Mouse (Mus musculus) spleen, adult 10 weeks (tissue): ENCODE results near the gene Hoga1. TPM values are rescaled to one million over a fixed set of nuclear protein-coding genes. Genes with fewer than 3 reads are reported as not detected.

ENCODE experiments used
- polyA plus RNA-seq: library from polyadenylated mRNA; stranded (reverse); fragments of 350-450 nt; fragmentation: Illumina TruSeq; extraction: RNeasy Lipid Tissue Mini Kit (QIAGEN cat#74804); gene quantifications from one replicate; pipeline ENCODE4 v1.2.3, GENCODE M21; 2015; ENCODE audit warnings: low replicate concordance; ENCODE audit not compliant: insufficient read depth

Gene Hoga1
- 1.3 TPM for polyA plus RNA-seq

GRCm38 (mm10) chr19:42045269-42046102 lies at the start of gene Hoga1:
TSS of gene Hoga1 (plus strand) at chr19:42045610.

GRCm38 (mm10) chr19:42035456-42036248 lies 9.8 kb upstream of the Hoga1 start, which contains the start of gene Ankrd2:
TSS of gene Ankrd2 (plus strand) at chr19:42036000.

GRCm38 (mm10) chr19:42051948-42052347 lies 6.5 kb downstream of the Hoga1 start, which contains the start of gene 4933411K16Rik:
TSS of gene 4933411K16Rik (plus strand) at chr19:42052248.

GRCm38 (mm10) chr19:42086166-42086565 lies 40.8 kb downstream of the Hoga1 start, which contains the start of gene Morn4:
TSS of gene Morn4 (minus strand) at chr19:42086357.

GRCm38 (mm10) chr19:42089748-42090595 lies 44.6 kb downstream of the Hoga1 start, which contains the start of gene Pi4k2a:
TSS of gene Pi4k2a (plus strand) at chr19:42090470.

Other genes with a start within 250 kb of the Hoga1 start
- gene Arhgap19, start 243.6 kb upstream of the Hoga1 start, polyA plus RNA-seq: 21.3 TPM
- gene Frat1, start 215.6 kb upstream of the Hoga1 start, polyA plus RNA-seq: 5.9 TPM
- 6.5 TPM for gene Frat2, start 197.5 kb upstream of the Hoga1 start, polyA plus RNA-seq
- gene Rrp12, start 149.4 kb upstream of the Hoga1 start, polyA plus RNA-seq: 6.1 TPM
- gene Pgam1, start 133.7 kb upstream of the Hoga1 start, polyA plus RNA-seq: 103 TPM
- gene Exosc1, start 112.2 kb upstream of the Hoga1 start, polyA plus RNA-seq: 43.0 TPM
- 57.5 TPM for gene Zdhhc16, start 112.1 kb upstream of the Hoga1 start, polyA plus RNA-seq
- gene Mms19, start 64.5 kb upstream of the Hoga1 start, polyA plus RNA-seq: 44.2 TPM
- gene Ubtd1, start 63.8 kb upstream of the Hoga1 start, polyA plus RNA-seq: 2.3 TPM
- gene Ankrd2, start 9.6 kb upstream of the Hoga1 start, polyA plus RNA-seq: 1.9 TPM
- 0.23 TPM for gene 4933411K16Rik, start 6.6 kb downstream of the Hoga1 start, polyA plus RNA-seq
- gene Morn4, start 40.7 kb downstream of the Hoga1 start, polyA plus RNA-seq: 0.28 TPM
- gene Pi4k2a, start 44.9 kb downstream of the Hoga1 start, polyA plus RNA-seq: 19.3 TPM
- gene Avpi1, start 83.4 kb downstream of the Hoga1 start, polyA plus RNA-seq: 8.0 TPM
- 42.8 TPM for gene Marveld1, start 101.8 kb downstream of the Hoga1 start, polyA plus RNA-seq
- gene Zfyve27, start 118.3 kb downstream of the Hoga1 start, polyA plus RNA-seq: 30.0 TPM
- not detected for gene Sfrp5, start 156.6 kb downstream of the Hoga1 start, polyA plus RNA-seq
- gene Golga7b, start 202.0 kb downstream of the Hoga1 start, polyA plus RNA-seq: not detected